Mouse (Mus musculus) lung, embryonic 15.5 days (tissue): ENCODE results near the gene Cdk10. TPM values are rescaled to one million over a fixed set of nuclear protein-coding genes. Genes with fewer than 3 reads are reported as not detected.
A peak's percentile ranks its signal among the peaks of the same experiment; 100 is the strongest.
"Not testable (repeated sequence)": the region's sequence is repeated elsewhere in the genome, so short reads cannot be mapped to it uniquely, and the experiment has no call there.

Experiments
- ATAC-seq: fragments of 200-750 bp; cut with Nextera tagmentation; 2 replicates; pipeline ENCODE4 v1.8.0; 2017; ENCODE audit warnings: moderate number of reproducible peaks, borderline replicate concordance; ENCODE audit not compliant: low FRiP score, low TSS enrichment; ENCODE audit errors: extremely low read depth
- H3K27ac ChIP-seq: fragments of 300-500 bp; sonication (generic); 2 replicates; pipeline ENCODE4 v1.5.1; 2015; ENCODE audit warnings: moderate library complexity, mild to moderate bottlenecking, inconsistent platforms
- H3K27me3 ChIP-seq: fragments of 300-500 bp; sonication (generic); 2 replicates; pipeline ENCODE4 v1.6.1; 2015; ENCODE audit warnings: inconsistent platforms
- H3K36me3 ChIP-seq: fragments of 300-500 bp; sonication (generic); 2 replicates; pipeline ENCODE4 v1.6.1; 2015; ENCODE audit warnings: inconsistent platforms
- H3K4me1 ChIP-seq: fragments of 300-500 bp; sonication (generic); 2 replicates; pipeline ENCODE4 v1.6.1; 2015; ENCODE audit warnings: inconsistent platforms
- H3K4me2 ChIP-seq: fragments of 300-500 bp; sonication (generic); 2 replicates; pipeline ENCODE4 v1.6.1; 2015; ENCODE audit warnings: inconsistent platforms, mild to moderate bottlenecking, moderate library complexity
- H3K4me3 ChIP-seq: fragments of 300-500 bp; sonication (generic); 2 replicates; pipeline ENCODE4 v1.5.1; 2015; ENCODE audit warnings: mild to moderate bottlenecking, inconsistent platforms
- H3K9ac ChIP-seq: fragments of 300-500 bp; sonication (generic); 2 replicates; pipeline ENCODE4 v1.6.1; 2015; ENCODE audit warnings: inconsistent platforms
- H3K9me3 ChIP-seq: fragments of 300-500 bp; sonication (generic); 2 replicates; pipeline ENCODE4 v1.6.1; 2016; ENCODE audit warnings: inconsistent platforms
- WGBS: fragments of 180-500 bp; shearing (Covaris S2); methylation state at CpG from one replicate; pipeline ENCODE4 v1.1.7; 2015; 5-methylcytosine and 5-hydroxymethylcytosine counted together
- polyA plus RNA-seq: library from polyadenylated mRNA; unstranded; fragments of >200 nt; fragmentation: Nextera tagmentation; extraction: Ambion mirVana; gene quantifications from 2 replicates; pipeline ENCODE4 v1.2.1, GENCODE M21; 2015

The Cdk10 gene
- polyA plus RNA-seq, 1 experiment from 2014 or later: 32.1 TPM

DNA sequence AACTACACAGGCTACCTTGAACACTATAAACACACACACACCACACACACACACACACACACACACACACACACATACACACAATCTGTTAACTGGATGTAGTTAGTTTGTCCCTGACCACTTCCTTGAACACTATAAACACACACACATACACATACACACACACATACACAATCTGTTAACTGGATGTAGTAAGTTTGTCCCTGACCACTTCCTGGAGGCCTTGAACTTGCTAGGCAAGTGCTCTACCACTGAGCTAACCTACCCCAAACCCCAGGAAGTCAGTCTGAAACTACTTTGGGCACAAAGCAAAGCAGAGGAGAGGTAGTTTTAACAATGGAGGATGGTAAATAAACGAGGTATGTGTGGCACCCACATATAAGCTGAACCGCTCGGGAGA is 21.1 kb upstream of the Cdk10 start:
- 69% methylated on average over 3 of the region's 3 CpGs for WGBS
- Histone ChIP-seq H3K36me3 (peaks cover 33% of the 10 kb centered on the region), H3K27ac (no peak overlapping the region), H3K27me3 (no peaks in the 10 kb centered on the region; the same call in 1 of the 2 replicates), H3K4me3 (no peak overlapping the region), H3K9me3 (no peaks in the 10 kb centered on the region), H3K4me2 (no peak overlapping the region), H3K4me1 (no peaks in the 10 kb centered on the region), H3K9ac (no peak overlapping the region)
- no peak for ATAC-seq

DNA sequence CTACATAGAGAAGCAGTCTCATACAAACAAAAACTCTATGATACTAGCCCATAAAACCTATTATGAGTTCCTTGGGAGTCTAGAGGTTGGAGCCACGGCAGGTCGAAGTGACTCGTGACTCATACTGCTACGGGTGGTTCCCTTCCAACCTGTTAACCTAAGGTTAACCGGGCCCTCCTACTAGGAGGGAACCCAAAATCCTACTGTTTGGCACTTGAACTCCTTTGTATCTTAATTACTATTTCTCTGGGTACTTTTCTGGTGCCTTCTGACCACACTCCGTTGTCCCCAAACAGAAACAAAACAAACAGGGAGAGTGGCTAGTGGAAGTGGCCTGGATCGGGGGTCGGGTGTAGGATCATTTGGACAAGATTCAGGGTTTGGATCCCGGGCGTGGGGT is 12.8 kb upstream of the Cdk10 start:
- H3K36me3 ChIP-seq: peaks cover 29% of the 10 kb centered on the region
- H3K27ac ChIP-seq: no peak overlapping the region
- no peak for ATAC-seq

GRCm38 (mm10) chr8:123212321-123213117 is 12.1 kb upstream of the Cdk10 start, which contains the start of the genes Chmp1a and Spata33:
Gene Chmp1a, minus strand, starts transcription at chr8:123212763.
Gene Spata33, plus strand, starts transcription at chr8:123212832.
- under 1% methylated on average over 76 of the region's 76 CpGs for WGBS
- Histone ChIP-seq H3K27ac (peak within 1 kb of the TSS; percentile 29), H3K36me3 (peaks cover 22% of the 10 kb centered on the region), H3K4me2 (peak within 1 kb of the TSS; percentile 89), H3K9ac (peak within 1 kb of the TSS; percentile 98), H3K9me3 (no peaks in the 10 kb centered on the region), H3K4me1 (peaks cover 17% of the 10 kb centered on the region), H3K27me3 (no peaks in the 10 kb centered on the region), H3K4me3 (peak within 1 kb of the TSS; percentile 99)
- peak; percentile 92 for ATAC-seq

More for the DNA sequence above, 12.8 kb upstream of the Cdk10 start:
- Histone ChIP-seq H3K4me1 (peaks cover 17% of the 10 kb centered on the region), H3K9me3 (no peaks in the 10 kb centered on the region), H3K4me3 (peak overlapping the region; percentile 99), H3K27me3 (no peaks in the 10 kb centered on the region), H3K4me2 (peak overlapping the region; percentile 89), H3K9ac (peak overlapping the region; percentile 98)
- 36% methylated on average over 10 of the region's 10 CpGs for WGBS

GRCm38 (mm10) chr8:123213118-123213772 is 11.4 kb upstream of the Cdk10 start:
- peak; percentile 19; the same call in 1 of the 2 replicates for ATAC-seq

DNA sequence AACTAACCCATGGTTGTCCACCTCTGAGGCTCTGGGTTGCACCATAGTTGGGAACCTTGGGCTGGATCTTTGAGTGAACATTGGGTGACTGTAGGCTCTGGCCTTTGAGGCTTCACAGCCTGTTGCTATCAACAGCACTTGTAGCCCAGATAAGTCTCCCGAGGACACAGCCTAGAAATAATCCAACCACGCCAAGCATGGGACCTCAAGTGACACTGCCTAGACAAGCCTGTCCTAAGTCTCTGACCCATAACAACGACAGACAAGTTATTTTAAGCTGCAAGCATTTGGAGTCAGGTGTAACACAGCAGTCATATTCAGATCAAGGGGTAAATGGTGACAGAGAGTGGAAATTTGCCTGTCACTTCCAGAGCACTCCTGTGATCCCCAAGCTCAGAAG is 9.2 kb upstream of the Cdk10 start:
- no peak overlapping the region for H3K9ac ChIP-seq
- no peak for ATAC-seq
- no peaks in the 10 kb centered on the region for H3K27me3 ChIP-seq
- 0 out of 2 replicates have a peak, but pooled peaks cover under 1% of the 10 kb centered on the region for H3K36me3 ChIP-seq
- H3K4me1 ChIP-seq: peaks cover 17% of the 10 kb centered on the region
- H3K4me3 ChIP-seq: no peak overlapping the region
- H3K4me2 ChIP-seq: no peak overlapping the region
- no peaks in the 10 kb centered on the region for H3K9me3 ChIP-seq
- no peak overlapping the region for H3K27ac ChIP-seq
- 68% methylated on average over 3 of the region's 3 CpGs for WGBS

More at GRCm38 (mm10) chr8:123213118-123213772, 11.4 kb upstream of the Cdk10 start:
- H3K27me3 ChIP-seq: no peaks in the 10 kb centered on the region
- H3K4me2 ChIP-seq: peak overlapping the region; percentile 89
- peaks cover 15% of the 10 kb centered on the region; the same call in 1 of the 2 replicates for H3K36me3 ChIP-seq
- peak overlapping the region; percentile 99 for H3K4me3 ChIP-seq
- peaks cover 17% of the 10 kb centered on the region for H3K4me1 ChIP-seq
- no peaks in the 10 kb centered on the region for H3K9me3 ChIP-seq
- WGBS: 11% methylated on average over 22 of the region's 22 CpGs
- H3K27ac ChIP-seq: peak overlapping the region; percentile 29
- peak overlapping the region; percentile 46 for H3K9ac ChIP-seq

GRCm38 (mm10) chr8:123220917-123221316 is 3.7 kb upstream of the Cdk10 start:
- peaks cover 13% of the 10 kb centered on the region for H3K4me1 ChIP-seq
- H3K4me2 ChIP-seq: no peak overlapping the region
- H3K4me3 ChIP-seq: no peak overlapping the region
- H3K36me3 ChIP-seq: no peaks in the 10 kb centered on the region
- 66% methylated on average over 1 of the region's 1 CpGs for WGBS
- H3K9ac ChIP-seq: no peak overlapping the region
- H3K9me3 ChIP-seq: no peaks in the 10 kb centered on the region
- no peak for ATAC-seq
- H3K27ac ChIP-seq: no peak overlapping the region
- no peaks in the 10 kb centered on the region for H3K27me3 ChIP-seq

- H3K4me2 ChIP-seq: no peak overlapping the region
- WGBS: 94% methylated on average over 1 of the region's 1 CpGs
- no peak overlapping the region for H3K4me3 ChIP-seq
- ATAC-seq: no peak
- no peak overlapping the region for H3K9ac ChIP-seq
- peaks cover 12% of the 10 kb centered on the region; the same call in 1 of the 2 replicates for H3K36me3 ChIP-seq
- H3K4me1 ChIP-seq: peaks cover 13% of the 10 kb centered on the region
- no peak overlapping the region for H3K27ac ChIP-seq
- peaks cover 4% of the 10 kb centered on the region; the same call in 1 of the 2 replicates for H3K27me3 ChIP-seq
- no peaks in the 10 kb centered on the region for H3K9me3 ChIP-seq
Measured at GRCm38 (mm10) chr8:123228416-123228815, 3.8 kb downstream of the Cdk10 start.

DNA sequence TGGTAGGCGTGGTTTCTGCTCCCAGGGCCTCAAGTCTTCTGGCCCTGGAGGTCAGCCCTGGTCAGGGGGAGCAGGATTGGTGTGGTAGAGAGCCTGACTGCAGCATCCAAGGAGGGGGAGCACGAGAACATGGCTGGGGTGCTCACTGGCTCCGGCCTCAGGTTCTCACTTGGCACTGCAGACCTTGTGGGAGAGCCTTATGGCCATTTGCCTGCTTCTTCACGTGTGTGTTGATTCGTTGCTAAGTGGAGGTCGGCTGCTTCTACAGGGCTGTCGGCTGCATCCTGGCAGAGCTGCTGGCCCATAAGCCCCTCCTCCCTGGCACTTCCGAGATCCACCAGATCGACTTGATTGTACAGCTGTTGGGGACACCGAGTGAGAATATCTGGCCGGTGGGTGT is 5.7 kb downstream of the Cdk10 start:
- whole genome bisulfite sequencing: 82% methylated on average over 11 of the region's 11 CpGs
- not testable (repeated sequence) for H3K9me3 ChIP-seq, H3K4me2 ChIP-seq, H3K4me3 ChIP-seq, H3K9ac ChIP-seq, ATAC-seq, H3K27ac ChIP-seq
- H3K4me1 ChIP-seq: peaks cover 12% of the 10 kb centered on the region
- H3K36me3 ChIP-seq: peaks cover 12% of the 10 kb centered on the region; the same call in 1 of the 2 replicates
- peaks cover 23% of the 10 kb centered on the region for H3K27me3 ChIP-seq

- H3K9me3 ChIP-seq: no peaks in the 10 kb centered on the region
- 51% methylated on average over 5 of the region's 5 CpGs for WGBS
- H3K9ac ChIP-seq: no peak overlapping the region
- no peak for ATAC-seq
- no peak overlapping the region for H3K4me2 ChIP-seq
- H3K27ac ChIP-seq: no peak overlapping the region
- H3K4me1 ChIP-seq: peaks cover 17% of the 10 kb centered on the region
- H3K36me3 ChIP-seq: peaks cover 11% of the 10 kb centered on the region; the same call in 1 of the 2 replicates
- H3K4me3 ChIP-seq: no peak overlapping the region
- H3K27me3 ChIP-seq: peaks cover 30% of the 10 kb centered on the region
Measured at GRCm38 (mm10) chr8:123231742-123232141, 7.1 kb downstream of the Cdk10 start.

- no peak overlapping the region for H3K4me2 ChIP-seq
- H3K4me1 ChIP-seq: peaks cover 17% of the 10 kb centered on the region
- H3K4me3 ChIP-seq: no peak overlapping the region
- H3K9ac ChIP-seq: no peak overlapping the region
- 30% methylated on average over 7 of the region's 7 CpGs for WGBS
- peaks cover 30% of the 10 kb centered on the region for H3K27me3 ChIP-seq
- H3K36me3 ChIP-seq: peaks cover 3% of the 10 kb centered on the region; the same call in 1 of the 2 replicates
- ATAC-seq: no peak
- H3K9me3 ChIP-seq: no peaks in the 10 kb centered on the region
- no peak overlapping the region for H3K27ac ChIP-seq
Measured at GRCm38 (mm10) chr8:123232553-123232952, 7.9 kb downstream of the Cdk10 start.

- Histone ChIP-seq H3K4me2 (no peak overlapping the region), H3K27ac (no peak overlapping the region), H3K9ac (no peak overlapping the region), H3K4me1 (peaks cover 17% of the 10 kb centered on the region), H3K27me3 (peaks cover 30% of the 10 kb centered on the region), H3K4me3 (no peak overlapping the region), H3K36me3 (no peaks in the 10 kb centered on the region), H3K9me3 (no peaks in the 10 kb centered on the region)
- WGBS: 53% methylated on average over 13 of the region's 13 CpGs
- ATAC-seq: no peak
Measured at GRCm38 (mm10) chr8:123233300-123233699, 8.7 kb downstream of the Cdk10 start.

DNA sequence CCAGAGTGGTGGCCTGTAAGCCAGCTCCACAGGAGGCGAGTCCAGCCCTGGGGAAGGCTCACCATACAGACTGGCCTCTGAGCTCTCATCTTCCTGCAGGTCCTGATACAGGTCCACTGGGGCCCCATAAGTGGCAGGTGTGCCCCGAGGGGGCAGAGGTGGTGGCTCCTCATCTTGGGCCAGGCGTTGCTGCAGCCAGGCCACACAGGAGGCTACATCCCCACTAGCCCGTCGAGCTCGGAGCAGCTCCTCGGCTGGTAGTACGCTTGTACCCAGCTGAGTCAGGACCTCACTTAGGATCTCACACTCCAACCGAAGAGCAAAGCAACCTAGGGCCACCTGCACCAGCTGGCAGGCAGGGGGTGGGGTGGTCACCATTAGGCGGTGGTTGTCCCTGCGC is 9.1 kb downstream of the Cdk10 start:
- H3K4me1 ChIP-seq: peaks cover 17% of the 10 kb centered on the region
- H3K27me3 ChIP-seq: peaks cover 30% of the 10 kb centered on the region
- H3K36me3 ChIP-seq: no peaks in the 10 kb centered on the region
- no peak overlapping the region for H3K4me2 ChIP-seq
- ATAC-seq: no peak
- H3K27ac ChIP-seq: no peak overlapping the region
- H3K9me3 ChIP-seq: no peaks in the 10 kb centered on the region
- H3K4me3 ChIP-seq: no peak overlapping the region
- 67% methylated on average over 11 of the region's 11 CpGs for WGBS
- no peak overlapping the region for H3K9ac ChIP-seq
